Mouse (Mus musculus) bone marrow macrophage, adult 2 months (primary cell): ENCODE measurements around the gene Pik3r3.
"Not testable (repeated sequence)": the region's sequence is repeated elsewhere in the genome, so short reads cannot be mapped to it uniquely, and the experiment has no call there.

Experiments
- CTCF ChIP-seq: IDR thresholded peaks from 2 replicates; pipeline ENCODE4 v1.5.1; 2012; ENCODE audit warnings: low read depth, mild to moderate bottlenecking, low read length, moderate library complexity
- POLR2A ChIP-seq: IDR thresholded peaks from 2 replicates; pipeline ENCODE4 v1.6.1; 2012; ENCODE audit warnings: mild to moderate bottlenecking, low read depth, low read length, borderline replicate concordance

- not testable (repeated sequence) for TF ChIP-seq POLR2A, CTCF
Observed at GRCm38 (mm10) chr4:116217661-116218060, 3.8 kb upstream of the Pik3r3 start.
